Mouse (Mus musculus) CH12F3 (cell line): ENCODE results near the gene Sdk1.

Experiments used
- in situ Hi-C: fragments of 300-500 bp; cut with MboI; formaldehyde crosslinking; loops from 2 replicates; pipeline ENCODE4 v1.14.3; 2020; ENCODE audit warnings: low sequenced_read_pairs

Sdk1 gene

DNA sequence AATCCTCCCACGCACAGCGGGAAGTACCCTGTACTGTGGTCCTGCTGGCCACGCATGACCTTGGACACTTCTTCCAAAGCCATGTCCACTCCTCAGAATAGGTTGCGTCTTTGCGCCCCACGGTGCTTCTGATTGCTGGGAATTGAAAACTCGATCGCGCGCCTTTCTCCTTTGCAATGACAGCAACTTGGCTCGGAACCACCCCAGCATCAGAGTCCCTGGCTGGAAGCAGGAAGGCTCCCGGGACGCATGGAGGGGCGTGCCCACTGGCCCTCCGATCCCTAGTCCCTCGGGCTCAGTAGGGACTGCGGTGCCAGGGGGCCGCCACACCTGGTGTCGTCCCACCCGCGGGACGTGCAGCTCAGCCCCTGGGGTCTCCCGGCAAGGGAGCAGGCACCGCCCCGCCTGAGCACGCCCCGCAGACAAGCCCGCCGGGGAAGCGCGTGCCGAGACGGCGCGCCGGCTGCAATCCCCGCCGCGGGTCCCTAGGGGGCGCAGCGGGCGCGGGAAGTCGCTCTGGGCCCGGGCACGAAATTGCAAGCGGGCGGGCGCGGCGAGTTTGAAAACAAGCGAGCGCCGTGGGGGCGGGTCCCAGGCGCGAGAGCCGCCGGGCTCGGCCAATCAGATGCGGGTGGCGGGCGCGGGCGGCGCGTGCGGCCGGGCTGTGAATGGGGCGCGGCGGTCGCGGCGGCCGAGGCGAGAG, at the start of gene Sdk1:
Gene Sdk1, plus strand, starts transcription at position 650 of the 703 bp plus-strand sequence.
- in situ Hi-C loops: no loop called here

DNA sequence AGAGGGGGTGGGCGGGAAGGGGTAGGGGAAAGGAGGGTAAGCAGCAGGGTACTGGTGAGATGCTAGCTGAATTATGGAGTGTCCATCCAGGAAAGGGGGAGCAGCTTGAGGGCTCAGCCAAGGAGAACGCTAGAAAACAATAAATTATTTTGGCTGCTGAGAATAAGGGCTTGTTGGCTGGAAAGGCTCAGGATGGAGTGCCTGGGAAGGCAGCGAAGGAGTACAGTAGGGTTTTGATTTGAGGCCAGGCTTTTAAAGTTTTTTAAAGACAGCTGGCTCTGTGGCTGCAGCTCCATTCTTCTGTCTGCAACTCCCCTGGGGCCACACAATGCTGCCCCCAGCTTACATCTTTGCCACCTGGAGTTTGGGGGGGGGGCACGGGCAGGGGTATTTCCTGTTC, 44.0 kb upstream of the Sdk1 start:
- in situ Hi-C loops: no loop called here

DNA sequence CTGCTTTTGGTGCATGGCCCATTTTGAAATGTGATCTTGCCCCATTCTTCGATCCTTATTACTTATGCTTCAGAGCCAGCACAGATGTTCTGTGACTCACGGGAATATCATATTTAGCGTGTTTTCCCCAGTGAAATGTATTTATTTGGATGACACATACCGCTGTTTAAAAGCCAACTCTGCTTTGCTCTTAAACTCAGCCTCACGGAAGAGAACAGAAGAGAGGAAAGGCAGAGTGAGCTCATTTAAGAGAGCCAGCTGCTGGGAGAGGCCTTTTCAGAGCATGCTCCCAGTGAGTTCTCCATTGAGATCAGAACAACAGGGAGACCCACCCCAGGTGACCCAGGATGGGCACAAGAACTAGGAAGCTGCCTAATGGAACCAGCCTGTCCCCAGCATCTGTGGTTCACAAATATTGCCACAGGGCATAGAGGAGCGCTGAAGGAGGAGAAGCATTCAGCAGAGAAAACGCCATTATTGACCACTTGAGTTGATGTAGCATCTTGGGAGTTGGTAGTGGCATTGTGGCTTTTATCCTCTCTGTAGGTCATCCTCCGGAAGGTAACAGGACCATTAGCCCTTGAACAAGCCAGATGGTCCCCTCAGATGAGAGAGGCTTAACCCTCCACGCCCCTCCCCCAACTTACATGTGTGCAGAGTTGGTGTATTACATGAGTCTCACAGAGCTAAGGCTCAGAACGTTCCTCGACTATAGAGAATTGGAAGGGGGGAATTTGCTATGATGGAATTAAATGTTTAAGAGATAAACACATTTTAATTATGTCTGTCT, 38.8 kb upstream of the Sdk1 start:
- in situ Hi-C loops: no loop called here

DNA sequence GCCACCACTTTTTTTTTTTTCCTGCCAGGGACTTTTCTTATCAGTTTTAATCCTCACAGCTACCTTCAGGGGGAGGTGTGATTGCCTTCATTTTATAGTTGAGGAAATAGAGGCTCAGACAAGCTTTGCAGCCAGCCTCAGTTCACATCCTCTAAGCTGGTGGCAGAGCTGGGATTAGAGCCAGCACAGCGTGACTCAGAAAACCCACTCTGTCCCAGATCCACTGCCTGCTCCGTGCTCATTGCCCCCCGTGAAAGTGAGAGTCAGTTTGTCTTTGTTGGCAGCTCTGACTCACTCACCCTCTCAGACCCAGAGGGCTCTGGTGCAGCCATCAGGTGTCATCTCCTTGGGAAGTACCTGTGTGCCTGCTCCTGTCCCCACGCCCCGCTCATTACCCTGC, 34.2 kb upstream of the Sdk1 start:
- in situ Hi-C loops: no loop called here

DNA sequence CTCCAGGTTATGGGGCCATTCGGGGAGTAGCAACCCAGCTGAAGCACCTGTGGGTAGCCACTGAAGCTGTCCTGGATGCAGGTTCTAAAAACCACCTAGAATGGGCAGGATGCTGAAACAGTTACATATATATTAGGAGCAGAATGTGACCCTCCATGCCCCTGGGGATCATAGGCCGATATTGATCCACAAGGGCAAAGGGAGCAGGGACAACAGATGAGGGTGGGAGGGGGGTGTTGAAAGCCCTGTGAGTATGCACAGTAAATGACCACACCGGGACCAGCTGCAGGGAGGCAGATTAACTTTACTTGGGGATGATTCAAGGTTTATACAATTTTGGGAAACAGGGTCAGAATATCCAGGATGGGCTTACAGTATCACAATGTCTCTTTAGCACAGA, 16.0 kb upstream of the Sdk1 start:
- in situ Hi-C loops: no loop called here

DNA sequence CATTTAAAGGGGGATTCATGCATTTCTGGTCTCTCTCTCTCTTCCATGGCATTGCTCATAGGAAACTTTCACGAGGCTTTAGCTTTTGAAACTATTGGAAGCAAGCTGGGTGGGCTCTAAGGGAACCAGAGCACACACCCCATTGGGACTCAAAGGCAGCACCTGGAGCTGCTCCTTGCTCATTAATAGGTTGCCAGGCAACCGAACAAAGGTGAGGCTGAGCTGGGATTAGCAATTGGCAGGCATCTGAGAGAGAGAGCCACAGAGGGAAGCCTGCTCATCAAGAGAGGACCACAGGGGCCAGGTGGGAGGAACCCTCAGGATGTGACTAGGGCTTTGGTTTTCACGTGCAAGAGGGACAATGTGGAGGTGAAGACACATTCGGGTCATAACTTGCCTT, 7.0 kb upstream of the Sdk1 start:
- in situ Hi-C loops: no loop called here

DNA sequence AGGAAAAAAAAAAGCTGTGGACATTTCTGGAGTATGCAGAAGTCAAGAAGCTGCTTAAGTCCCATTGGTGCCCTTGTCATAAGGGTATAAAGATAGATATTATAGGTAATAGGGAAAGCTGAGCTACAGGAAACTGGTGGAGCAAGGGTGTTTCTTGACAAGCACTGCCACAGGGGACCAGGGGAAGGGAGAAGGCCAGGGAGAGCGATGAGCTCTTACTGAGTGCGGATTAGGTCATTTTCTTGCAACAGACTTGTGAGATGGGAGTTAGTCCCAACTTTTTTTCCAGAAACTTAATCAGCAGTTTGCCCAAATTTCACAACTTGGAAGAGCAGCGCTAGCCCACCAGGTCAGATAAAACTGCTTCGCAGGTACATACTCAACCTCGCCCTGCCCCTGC, 1.9 kb upstream of the Sdk1 start:
- in situ Hi-C loops: no loop called here

DNA sequence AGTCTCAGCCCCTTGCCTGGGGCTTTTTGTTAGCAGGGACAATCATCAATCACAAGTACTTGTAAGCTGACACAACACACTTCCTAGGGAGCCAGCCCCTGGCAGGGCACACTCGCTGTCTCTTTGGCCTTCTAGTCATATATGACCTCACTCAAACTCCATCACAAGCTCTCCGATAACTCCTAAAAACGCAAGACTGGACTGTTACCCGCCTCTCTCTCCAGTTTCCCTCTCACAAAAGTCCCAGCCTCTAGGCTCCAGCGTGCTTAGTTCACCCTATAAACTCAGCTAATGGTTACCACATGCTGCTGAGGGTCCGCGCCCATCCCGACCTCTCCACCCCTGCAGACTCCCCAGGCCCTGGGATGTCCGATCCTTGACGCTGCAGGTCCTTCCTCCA, 849 bp upstream of the Sdk1 start:
- in situ Hi-C loops: no loop called here

DNA sequence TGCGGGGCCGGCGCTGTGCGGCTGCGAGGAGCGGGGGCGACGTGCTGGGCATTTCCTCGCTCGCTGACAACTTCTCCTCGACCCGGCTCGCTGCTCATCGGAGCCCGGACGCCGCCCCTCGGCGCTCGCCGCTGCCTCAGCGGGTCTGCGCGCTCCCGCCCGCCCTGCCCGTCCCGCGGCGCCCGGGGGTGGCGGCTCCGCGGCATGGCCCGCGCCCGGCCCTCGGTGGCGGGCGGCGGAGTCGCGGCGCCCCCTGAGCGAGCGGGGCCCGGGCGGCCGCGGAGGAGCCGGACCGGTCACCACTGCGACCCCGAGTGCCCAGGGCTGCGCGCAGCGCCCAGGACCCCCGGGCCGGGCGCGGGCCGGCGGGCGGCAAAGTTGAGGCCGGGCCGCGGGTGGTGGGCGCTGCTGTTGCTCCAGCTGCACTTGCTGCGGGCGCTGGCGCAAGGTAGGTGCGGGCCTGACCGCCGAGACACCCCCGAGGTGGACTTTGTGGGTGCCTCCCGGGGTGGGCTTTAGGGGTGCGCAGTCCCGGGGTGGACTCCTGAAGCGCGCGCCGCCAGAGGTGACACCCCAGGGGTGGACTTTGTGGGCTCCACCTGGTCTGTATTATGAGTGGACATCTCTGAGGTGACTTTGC, 475 bp downstream of the Sdk1 start:
- in situ Hi-C loops: no loop called here

DNA sequence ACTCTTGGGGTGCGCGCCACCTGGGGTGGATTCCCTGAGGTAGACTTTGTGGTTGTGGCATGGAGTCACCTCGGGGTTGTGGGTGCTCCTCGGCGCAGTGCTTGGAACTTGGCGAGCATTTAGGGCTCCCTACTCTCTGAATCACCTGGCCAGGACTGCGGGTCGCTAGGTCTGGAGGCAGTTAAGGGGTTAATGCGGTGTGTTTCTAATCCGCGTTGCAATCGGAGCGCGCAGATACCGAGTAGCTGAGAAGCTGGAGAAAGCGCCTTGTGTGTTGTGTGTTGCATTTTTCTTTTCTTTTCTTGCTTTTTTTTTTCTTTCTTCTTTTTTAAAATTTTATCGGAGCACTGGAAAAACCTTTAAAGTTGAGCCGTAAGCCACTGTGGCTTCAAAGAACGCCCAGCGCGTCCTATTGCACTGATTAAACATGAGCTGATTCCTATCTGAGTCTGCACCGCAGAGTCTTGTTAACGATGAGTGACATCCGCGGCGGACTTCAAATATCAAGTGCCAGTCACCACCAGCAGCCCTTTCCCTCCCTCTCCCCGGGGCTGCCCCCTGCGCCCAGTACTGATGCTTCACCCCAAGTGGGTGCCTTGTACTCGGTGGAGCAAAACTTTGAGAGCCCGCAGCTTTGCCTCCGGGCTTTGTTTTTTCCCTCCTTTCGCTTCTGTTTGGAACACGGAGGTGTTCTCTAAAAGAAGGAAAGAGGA, 2.1 kb downstream of the Sdk1 start:
- in situ Hi-C loops: no loop called here

DNA sequence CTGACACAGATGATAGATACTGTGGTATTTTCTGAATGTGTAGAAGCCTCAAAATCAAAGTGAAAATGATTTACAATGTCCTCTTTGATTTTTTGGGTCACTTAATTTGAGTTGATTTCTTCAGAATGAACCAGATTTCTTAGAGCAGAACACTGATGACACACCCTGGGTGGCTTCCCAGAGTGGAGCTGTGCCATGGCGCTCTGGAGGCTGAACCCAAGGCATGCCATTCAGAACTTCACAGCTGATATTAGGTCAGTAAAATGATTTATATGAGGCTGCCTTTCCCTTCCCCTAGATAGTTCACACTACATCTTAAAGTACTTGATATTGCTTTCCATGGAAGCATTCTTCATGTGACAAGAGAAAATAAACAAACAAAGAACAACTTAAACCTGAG, 23.0 kb downstream of the Sdk1 start:
- in situ Hi-C loops: no loop called here

DNA sequence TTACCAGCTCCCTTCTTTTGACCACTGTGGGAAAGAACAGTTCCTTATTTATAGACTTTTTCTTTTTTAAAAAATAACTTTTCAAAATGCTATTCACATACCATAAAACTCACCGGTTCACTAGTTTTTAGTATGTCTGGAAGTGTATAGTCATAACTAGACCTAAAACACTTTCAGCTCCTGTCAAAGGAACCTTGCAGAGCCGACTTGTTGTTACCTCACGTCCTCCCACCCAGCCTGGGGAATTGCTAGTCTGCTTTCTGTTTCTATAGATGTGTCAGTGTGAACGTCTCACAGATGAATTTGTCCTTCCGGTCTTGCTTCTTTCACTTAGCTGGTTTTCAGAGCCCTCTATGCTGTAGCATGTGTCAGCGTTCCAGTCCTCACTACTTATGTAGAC, 35.8 kb downstream of the Sdk1 start:
- in situ Hi-C loops: no loop called here

DNA sequence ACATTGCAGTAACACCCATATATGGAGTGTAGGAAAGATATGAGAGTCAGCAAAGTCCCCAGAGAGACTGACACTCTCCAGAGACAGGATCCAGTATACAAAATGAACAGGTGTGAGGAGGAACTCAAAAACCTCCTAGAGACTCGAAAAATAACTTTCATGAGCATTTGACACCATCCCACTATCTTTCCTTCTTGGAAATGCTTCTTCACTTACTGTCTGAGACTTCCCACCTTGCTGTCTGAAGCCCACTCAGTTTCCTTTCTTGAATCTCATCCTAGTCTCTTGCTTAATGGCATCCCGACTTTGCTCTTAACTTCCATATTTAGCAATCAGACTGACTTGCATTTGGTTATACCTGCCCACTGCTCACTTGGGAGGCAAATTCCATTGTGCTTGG, 40.5 kb downstream of the Sdk1 start:
- in situ Hi-C loops: no loop called here

DNA sequence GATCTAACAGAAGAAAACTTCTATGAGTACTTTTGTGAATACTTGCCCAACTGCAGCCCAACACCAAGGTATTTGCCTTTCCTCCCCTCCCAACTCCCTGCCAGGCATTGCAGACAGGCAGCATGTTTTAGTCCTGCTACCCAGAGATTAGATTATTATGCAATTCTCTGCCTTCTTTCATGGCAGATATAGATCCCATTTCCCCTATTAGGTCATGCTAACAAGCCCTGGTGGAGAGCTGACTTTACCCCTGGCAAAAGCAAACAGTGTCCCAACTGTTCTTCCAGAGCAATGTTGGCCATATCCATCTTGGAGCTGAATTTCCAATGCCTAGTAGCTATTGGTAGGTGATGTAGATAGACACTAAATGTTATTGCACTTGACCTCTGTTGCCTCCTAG, 48.3 kb downstream of the Sdk1 start:
- in situ Hi-C loops: no loop called here

DNA sequence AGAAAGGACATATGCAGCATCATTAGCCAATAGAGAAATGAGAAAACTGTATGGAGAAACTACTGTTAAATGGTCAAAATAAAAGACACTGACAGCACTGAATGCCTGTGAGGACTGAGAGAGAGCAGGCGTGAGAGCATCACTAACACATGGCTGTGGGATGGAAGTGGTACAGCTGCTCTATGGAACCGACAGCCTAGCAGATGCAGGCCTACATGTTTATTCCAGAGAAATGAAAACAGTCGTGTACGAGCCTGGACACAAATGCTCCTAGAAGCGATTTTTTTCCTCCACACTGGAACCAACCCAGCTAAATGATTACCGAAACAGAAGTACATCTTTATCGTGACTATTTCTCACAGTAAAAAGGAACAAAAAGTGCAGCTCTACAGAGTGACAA, 54.0 kb downstream of the Sdk1 start:
- in situ Hi-C loops: no loop called here

DNA sequence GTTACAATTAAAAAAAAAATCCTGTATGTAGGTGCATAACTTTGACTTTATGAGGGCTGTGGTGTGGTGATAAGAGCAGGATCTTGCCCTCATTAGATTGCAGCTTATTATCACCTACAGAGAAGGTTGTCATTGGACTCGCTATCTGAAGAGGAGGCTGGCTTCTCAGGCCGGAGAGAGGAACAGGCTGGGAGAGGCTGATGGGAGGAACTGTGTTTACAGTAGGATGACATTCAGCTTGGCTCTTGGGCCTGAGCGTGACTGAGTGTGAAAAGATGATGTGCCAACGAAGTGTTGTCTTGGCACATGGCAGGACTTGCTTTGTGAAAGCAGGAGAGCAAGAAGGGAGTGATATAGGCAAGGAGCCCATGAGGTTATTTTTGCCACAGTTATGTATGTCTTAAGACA, 61.0 kb downstream of the Sdk1 start:
- in situ Hi-C loops: no loop called here

DNA sequence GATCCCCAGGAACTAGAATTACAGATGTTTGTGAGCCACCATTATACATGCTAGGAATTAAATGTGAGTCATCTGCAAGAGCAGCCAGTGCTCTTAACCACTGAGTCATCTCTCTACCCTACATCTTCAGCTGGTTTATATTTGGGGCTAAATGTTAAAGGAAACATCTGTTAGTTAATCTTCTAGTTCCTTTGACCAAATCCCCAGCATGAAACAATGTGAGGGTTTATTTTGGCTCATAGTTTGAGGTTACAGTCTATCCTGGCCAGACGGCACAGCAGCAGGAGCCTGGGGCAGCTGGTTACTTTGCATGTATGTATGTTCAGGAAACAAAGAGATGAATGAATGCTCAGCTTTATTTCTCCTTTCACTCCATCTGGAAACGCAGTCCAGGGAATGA, 62.5 kb downstream of the Sdk1 start:
- in situ Hi-C loops: no loop called here

DNA sequence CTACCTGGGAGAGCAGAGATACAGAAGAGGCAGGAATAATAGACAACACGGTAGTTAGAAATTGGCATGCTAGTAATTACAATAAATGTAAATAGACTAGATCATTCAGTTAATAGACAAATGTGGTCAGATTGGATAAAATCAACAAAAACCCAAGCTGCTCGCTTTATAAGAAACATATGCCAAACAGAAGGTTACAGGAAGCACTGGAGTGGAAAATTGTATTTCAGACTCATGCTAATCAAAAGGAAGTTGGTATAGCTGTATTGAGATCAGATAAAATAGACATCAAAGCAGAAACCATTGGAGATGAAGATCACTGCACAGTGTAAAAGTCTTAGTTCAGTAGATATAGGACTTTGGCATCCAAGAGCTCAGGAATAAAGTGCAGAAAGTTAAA, 63.4 kb downstream of the Sdk1 start:
- in situ Hi-C loops: no loop called here

DNA sequence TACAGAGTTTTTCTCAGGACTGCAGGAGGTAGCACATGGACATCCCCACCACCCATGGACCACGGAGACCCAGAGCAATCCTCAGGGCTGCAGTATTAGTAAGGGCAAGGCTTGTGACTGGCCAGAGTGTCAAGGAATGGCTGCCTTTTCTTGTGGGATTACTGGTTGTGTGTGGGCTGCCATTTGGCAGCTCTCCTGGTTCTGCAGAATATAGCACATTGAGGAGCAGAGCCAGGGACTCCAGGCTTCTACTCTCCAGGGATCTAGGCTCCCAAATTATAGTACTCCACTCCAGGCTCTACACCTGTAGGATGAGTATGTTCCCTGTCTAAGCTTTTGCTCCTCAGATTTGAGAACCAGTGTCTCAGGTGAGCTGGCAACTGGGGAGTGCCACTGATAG, 69.4 kb downstream of the Sdk1 start:
- in situ Hi-C loops: no loop called here

DNA sequence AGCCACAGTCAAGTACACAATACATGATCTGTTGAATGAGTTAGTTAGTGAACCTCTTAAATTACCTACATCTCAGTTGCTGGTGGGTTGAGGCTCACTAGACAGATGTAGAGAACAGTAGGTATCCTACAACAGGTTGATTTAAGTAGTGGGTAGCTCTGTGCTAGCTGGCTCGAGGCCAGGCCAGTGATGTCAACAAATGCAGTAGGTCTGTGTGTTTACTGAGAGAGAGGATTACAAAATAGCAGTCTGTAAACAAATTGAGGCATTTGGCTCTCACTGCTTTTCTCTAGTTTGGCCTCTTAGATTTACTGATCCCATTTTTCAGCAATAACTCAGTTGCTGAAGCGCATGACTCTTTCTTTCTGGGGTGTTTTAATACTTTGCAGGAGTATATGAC, 70.5 kb downstream of the Sdk1 start:
- in situ Hi-C loops: no loop called here

DNA sequence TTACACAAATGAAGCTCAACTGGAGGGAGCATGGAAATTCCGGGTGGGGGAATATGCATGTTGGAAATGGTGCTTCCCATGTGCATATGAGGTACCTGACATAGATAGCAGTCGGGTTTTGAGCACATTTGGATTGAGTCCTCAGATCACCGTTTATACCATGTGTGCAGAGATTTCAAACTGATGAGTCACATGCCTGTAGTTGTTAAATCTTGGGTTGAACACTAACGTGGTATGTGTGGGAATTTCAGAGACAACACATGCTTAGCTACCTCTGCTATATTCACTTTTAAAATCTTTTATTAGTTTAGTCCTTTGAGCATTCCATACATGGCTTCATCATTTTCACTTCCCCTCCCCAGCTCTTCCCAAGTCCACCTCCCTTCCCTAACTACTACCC, 71.0 kb downstream of the Sdk1 start:
- in situ Hi-C loops: no loop called here

DNA sequence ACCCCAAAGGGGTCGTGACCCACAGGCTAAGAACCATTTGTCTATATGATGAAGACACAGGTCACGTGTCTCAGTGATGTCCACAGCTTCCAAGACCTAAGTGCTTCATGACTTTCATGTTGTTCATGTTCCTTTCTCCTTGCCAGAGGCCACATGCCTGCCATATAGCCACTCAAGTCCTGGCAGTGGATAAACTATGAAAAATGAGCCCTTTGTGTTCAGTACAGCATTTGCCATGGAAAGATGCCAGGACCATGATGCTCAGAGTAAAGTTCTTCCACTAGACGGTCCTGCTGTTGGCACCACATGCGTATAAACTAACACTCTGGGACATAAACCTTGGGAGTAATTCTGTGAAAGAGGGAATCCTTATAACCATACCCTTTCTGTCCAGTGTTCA, 75.8 kb downstream of the Sdk1 start:
- in situ Hi-C loops: no loop called here
